Mouse (Mus musculus) heart, embryonic 14.5 days (tissue): ENCODE results near the gene Aadac. TPM values are rescaled to one million over a fixed set of nuclear protein-coding genes. Genes with fewer than 3 reads are reported as not detected.

ENCODE experiments used
- polyA plus RNA-seq: library from polyadenylated mRNA; unstranded; fragments of >200 nt; fragmentation: Nextera tagmentation; extraction: Ambion mirVana; gene quantifications from 2 replicates; pipeline ENCODE4 v1.2.1, GENCODE M21; 2014

Aadac gene
- polyA plus RNA-seq, 1 experiment from 2014 or later, result not detected

Other genes starting within 250 kb of the Aadac start
- gene Gm8298, start 164.7 kb upstream of the Aadac start, polyA plus RNA-seq, result not detected in 2 replicates
- not detected in 2 replicates for gene C130079G13Rik, start 100.5 kb upstream of the Aadac start, polyA plus RNA-seq
- gene Aadacl2, start 19.0 kb upstream of the Aadac start, polyA plus RNA-seq, result not detected in 2 replicates
- gene Sucnr1, start 56.2 kb downstream of the Aadac start, polyA plus RNA-seq, result 0.12 TPM in 1 of 2 replicates, not detected in the other